Mouse (Mus musculus) MEL (cell line): Measurements from ENCODE around the gene Tpmt. TPM values are rescaled to one million over a fixed set of nuclear protein-coding genes. Genes with fewer than 3 reads are reported as not detected.

ENCODE experiments used
- DNase-seq: peaks from one replicate; pipeline ENCODE4 v3.0.0; 2011; ENCODE audit warnings: low read depth, low spot score
- H3K27ac ChIP-seq: 2 replicates; pipeline ENCODE4 v1.5.1; 2012; ENCODE audit warnings: low read depth, mild to moderate bottlenecking, control low read depth, low read length, moderate library complexity; ENCODE audit not compliant: control insufficient read depth
- H3K27me3 ChIP-seq, 2 experiments: fragments of 150-350 bp in 1 of 2; sonication (generic) in 1 of 2; 2 replicates each; pipeline ENCODE4 v1.6.1; 2012; ENCODE audit warnings: low read length in 2 of 2, mild to moderate bottlenecking in 2 of 2, improper control_type of control experiment in 1 of 2, moderate library complexity in 1 of 2; ENCODE audit not compliant: insufficient read depth in 2 of 2, control insufficient read depth in 1 of 2
- H3K36me3 ChIP-seq, 2 experiments: 2 replicates each; pipeline ENCODE4 v1.6.1; 2012 to 2014; ENCODE audit warnings: low read length in 2 of 2, improper control_type of control experiment in 1 of 2, inconsistent platforms in 1 of 2, mild to moderate bottlenecking in 1 of 2; ENCODE audit not compliant: insufficient read depth in 2 of 2, control insufficient read depth in 1 of 2
- H3K4me1 ChIP-seq, 2 experiments: fragments of 150-350 bp in 1 of 2; sonication (generic) in 1 of 2; 2 replicates each; pipeline ENCODE4 v1.6.1; 2012; ENCODE audit warnings: low read length in 2 of 2, improper control_type of control experiment in 1 of 2, mild to moderate bottlenecking in 1 of 2; ENCODE audit not compliant: insufficient read depth in 2 of 2, control insufficient read depth in 1 of 2
- H3K4me3 ChIP-seq, 2 experiments: fragments of 150-350 bp in 1 of 2; sonication (generic) in 1 of 2; 2 replicates each; pipeline ENCODE4 v1.5.1; 2012; ENCODE audit warnings: low read depth in 2 of 2, low read length in 2 of 2, mild to moderate bottlenecking in 2 of 2, moderate library complexity in 2 of 2, control low read depth in 1 of 2, improper control_type of control experiment in 1 of 2; ENCODE audit not compliant: control insufficient read depth in 1 of 2, insufficient read depth in 1 of 2
- H3K79me2 ChIP-seq: 2 replicates; pipeline ENCODE4 v1.6.1; 2012; ENCODE audit warnings: mild to moderate bottlenecking, low read length, moderate library complexity; ENCODE audit not compliant: control insufficient read depth, poor library complexity, insufficient read depth
- H3K9ac ChIP-seq: 2 replicates; pipeline ENCODE4 v1.6.1; 2012; ENCODE audit warnings: low read depth, mild to moderate bottlenecking, control low read depth, low read length, moderate library complexity; ENCODE audit not compliant: control insufficient read depth, poor library complexity, severe bottlenecking
- H3K9me3 ChIP-seq: fragments of 150-350 bp; sonication (generic); replicated peaks from 2 replicates; pipeline ENCODE4 v1.6.1; 2012; ENCODE audit warnings: mild to moderate bottlenecking, low read length, improper control_type of control experiment, moderate library complexity; ENCODE audit not compliant: insufficient read depth
- BHLHE40 ChIP-seq: IDR thresholded peaks from 2 replicates; pipeline ENCODE4 v1.6.1; 2012; ENCODE audit warnings: low read depth, mild to moderate bottlenecking, inconsistent platforms, low read length, improper control_type of control experiment, borderline replicate concordance
- CHD2 ChIP-seq: IDR thresholded peaks from 2 replicates; pipeline ENCODE4 v1.6.1; 2011; ENCODE audit warnings: low read length, improper control_type of control experiment
- ELF1 ChIP-seq: IDR thresholded peaks from 2 replicates; pipeline ENCODE4 v1.6.1; 2014; ENCODE audit warnings: low read depth, mild to moderate bottlenecking, inconsistent platforms, low read length, improper control_type of control experiment, moderate library complexity
- EP300 ChIP-seq, 2 experiments: IDR thresholded peaks; 2 replicates each; pipeline ENCODE4 v1.6.1; 2011; ENCODE audit warnings: improper control_type of control experiment in 2 of 2, low read length in 2 of 2, low read depth in 1 of 2, mild to moderate bottlenecking in 1 of 2
- GABPA ChIP-seq: IDR thresholded peaks from 2 replicates; pipeline ENCODE4 v1.6.1; 2012; ENCODE audit warnings: low read depth, mild to moderate bottlenecking, inconsistent platforms, low read length, improper control_type of control experiment, moderate library complexity
- HCFC1 ChIP-seq: IDR thresholded peaks from 2 replicates; pipeline ENCODE4 v1.6.1; 2012; ENCODE audit warnings: low read depth, mild to moderate bottlenecking, inconsistent platforms, low read length, improper control_type of control experiment, moderate library complexity
- JUND ChIP-seq: IDR thresholded peaks from 2 replicates; pipeline ENCODE4 v1.6.1; 2011; ENCODE audit warnings: low read depth, mild to moderate bottlenecking, improper control_type of control experiment, low read length
- MAFK ChIP-seq: IDR thresholded peaks from 2 replicates; pipeline ENCODE4 v1.6.1; 2011; ENCODE audit warnings: low read depth, mild to moderate bottlenecking, low read length, improper control_type of control experiment, borderline replicate concordance
- MAX ChIP-seq: IDR thresholded peaks from 2 replicates; pipeline ENCODE4 v1.6.1; 2011; ENCODE audit warnings: low read length, improper control_type of control experiment
- MXI1 ChIP-seq: IDR thresholded peaks from 2 replicates; pipeline ENCODE4 v1.6.1; 2011; ENCODE audit warnings: mild to moderate bottlenecking, low read depth, low read length, improper control_type of control experiment
- MYC ChIP-seq: IDR thresholded peaks from 2 replicates; pipeline ENCODE4 v1.6.1; 2011; ENCODE audit warnings: low read depth, mild to moderate bottlenecking, low read length, improper control_type of control experiment, moderate library complexity
- POLR2AphosphoS2 ChIP-seq: IDR thresholded peaks from 2 replicates; pipeline ENCODE4 v1.6.1; 2011; ENCODE audit warnings: low read length, improper control_type of control experiment
- RAD21 ChIP-seq: IDR thresholded peaks from 2 replicates; pipeline ENCODE4 v1.6.1; 2011; ENCODE audit warnings: mild to moderate bottlenecking, low read depth, low read length, improper control_type of control experiment
- RCOR1 ChIP-seq: IDR thresholded peaks from 2 replicates; pipeline ENCODE4 v1.6.1; 2012; ENCODE audit warnings: low read depth, mild to moderate bottlenecking, inconsistent platforms, low read length, improper control_type of control experiment
- SIN3A ChIP-seq: IDR thresholded peaks from 2 replicates; pipeline ENCODE4 v1.6.1; 2012; ENCODE audit warnings: low read length, improper control_type of control experiment, inconsistent platforms
- SMC3 ChIP-seq: IDR thresholded peaks from 2 replicates; pipeline ENCODE4 v1.6.1; 2011; ENCODE audit warnings: low read depth, low read length, improper control_type of control experiment
- TAL1 ChIP-seq: IDR thresholded peaks from 2 replicates; pipeline ENCODE4 v1.6.1; 2012; ENCODE audit warnings: mild to moderate bottlenecking, inconsistent platforms, low read length, moderate library complexity, mixed read lengths
- TBP ChIP-seq: IDR thresholded peaks from 2 replicates; pipeline ENCODE4 v1.8.0; 2011; ENCODE audit warnings: low read depth, low read length, improper control_type of control experiment
- UBTF ChIP-seq: IDR thresholded peaks from 2 replicates; pipeline ENCODE4 v1.6.1; 2012; ENCODE audit warnings: low read depth, mild to moderate bottlenecking, inconsistent platforms, low read length, improper control_type of control experiment, moderate library complexity, borderline replicate concordance; ENCODE audit not compliant: insufficient read depth
- USF2 ChIP-seq, 2 experiments: IDR thresholded peaks; 2 replicates each; pipeline ENCODE4 v1.6.1; 2011 to 2012; ENCODE audit warnings: improper control_type of control experiment in 2 of 2, low read length in 2 of 2, borderline replicate concordance in 1 of 2, inconsistent platforms in 1 of 2, low read depth in 1 of 2, mild to moderate bottlenecking in 1 of 2; ENCODE audit not compliant: insufficient read depth in 1 of 2
- ZKSCAN1 ChIP-seq: IDR thresholded peaks from 2 replicates; pipeline ENCODE4 v1.6.1; 2012; ENCODE audit warnings: low read depth, mild to moderate bottlenecking, inconsistent platforms, low read length, improper control_type of control experiment, moderate library complexity
- ZMIZ1 ChIP-seq: IDR thresholded peaks from 2 replicates; pipeline ENCODE4 v1.6.1; 2012; ENCODE audit warnings: low read depth, mild to moderate bottlenecking, inconsistent platforms, low read length, improper control_type of control experiment, moderate library complexity
- ZNF384 ChIP-seq: IDR thresholded peaks from 2 replicates; pipeline ENCODE4 v1.6.1; 2012; ENCODE audit warnings: low read depth, mild to moderate bottlenecking, inconsistent platforms, low read length, improper control_type of control experiment
- polyA plus RNA-seq, 2 experiments: library from polyadenylated mRNA; stranded (reverse) in 1 of 2; unstranded in 1 of 2; fragments of >175 nt in 1 of 2; fragments of >200 nt in 1 of 2; gene quantifications; 2 replicates each; pipeline versions ENCODE4 v1.2.1 to v1.2.4; 2012; ENCODE audit warnings: low replicate concordance in 2 of 2, low read depth in 1 of 2; ENCODE audit not compliant: insufficient read length in 2 of 2, insufficient read depth in 1 of 2, missing spikeins in 1 of 2
- total RNA-seq: library from RNA; depleted of rRNA; stranded (reverse); fragments of 300-350 nt; gene quantifications from 2 replicates; pipeline ENCODE4 v1.2.3, GENCODE M21; 2012

Tpmt gene
- total and polyA plus RNA-seq, 3 experiments: 2.5 to 3.9 TPM; not detected in 1

- Histone ChIP-seq H3K36me3 (no peaks in the 10 kb centered on the region), H3K27me3 (no peaks in the 10 kb centered on the region), H3K9ac (no peak overlapping the region), H3K4me3 (no peak overlapping the region), H3K27ac (no peak overlapping the region), H3K4me1 (no peaks in the 10 kb centered on the region), H3K9me3 (no peaks in the 10 kb centered on the region), H3K79me2 (no peaks in the 10 kb centered on the region)
- DNase-seq: no peak
- TF ChIP-seq JUND: no peak
- no peak for TF ChIP-seq UBTF
- TF ChIP-seq BHLHE40: no peak
- TF ChIP-seq EP300 (IDR thresholded peaks at IDR 0.05; ENCODE audit: low read depth in 1 of 2, low read length in 2 of 2): no peak
- no peak for TF ChIP-seq TBP
- TF ChIP-seq ELF1: no peak
- TF ChIP-seq GABPA: no peak
- no peak for TF ChIP-seq TAL1
- no peak for TF ChIP-seq MXI1
- TF ChIP-seq RCOR1: no peak
Measured at GRCm38 (mm10) chr13:47020798-47021197, 23.7 kb downstream of the Tpmt start.

GRCm38 (mm10) chr13:47019774-47020173 lies 24.8 kb downstream of the Tpmt start:
- no peaks in the 10 kb centered on the region for H3K36me3 ChIP-seq
- H3K4me3 ChIP-seq: no peak overlapping the region
- no peaks in the 10 kb centered on the region for H3K27me3 ChIP-seq
- no peak for DNase-seq
- TF ChIP-seq SIN3A: no peak
- no peak for TF ChIP-seq SMC3
- TF ChIP-seq CHD2: no peak
- TF ChIP-seq ZMIZ1: no peak
- TF ChIP-seq USF2 (IDR thresholded peaks at IDR 0.05; ENCODE audit: borderline replicate concordance in 1 of 2, insufficient read depth in 1 of 2, low read depth in 1 of 2, low read length in 2 of 2): no peak
- TF ChIP-seq MAFK: no peak
- no peak for TF ChIP-seq BHLHE40
- no peak for TF ChIP-seq UBTF
- TF ChIP-seq MAX: no peak
- no peak for TF ChIP-seq MYC
- TF ChIP-seq ZNF384: no peak
- no peak for TF ChIP-seq RAD21
- TF ChIP-seq POLR2AphosphoS2: no peak
- TF ChIP-seq GABPA: no peak
- TF ChIP-seq HCFC1: no peak
- TF ChIP-seq ZKSCAN1: no peak
- H3K27ac ChIP-seq: no peak overlapping the region
- H3K4me1 ChIP-seq: no peaks in the 10 kb centered on the region
- H3K79me2 ChIP-seq: no peaks in the 10 kb centered on the region
- no peaks in the 10 kb centered on the region for H3K9me3 ChIP-seq
- H3K9ac ChIP-seq: no peak overlapping the region
